Mouse (Mus musculus) heart, postnatal 0 days (tissue): Measurements from ENCODE around the gene Gm2075. TPM values are rescaled to one million over a fixed set of nuclear protein-coding genes. Genes with fewer than 3 reads are reported as not detected.
"Not testable (repeated sequence)": the region's sequence is repeated elsewhere in the genome, so short reads cannot be mapped to it uniquely, and the experiment has no call there.

Experiments
- ATAC-seq: fragments of 200-750 bp; cut with Nextera tagmentation; 2 replicates; pipeline ENCODE4 v1.8.0; 2017; ENCODE audit warnings: low read depth, moderate number of reproducible peaks, moderate library complexity; ENCODE audit not compliant: insufficient read depth
- DNase-seq: peaks from one replicate; pipeline ENCODE4 v3.0.0-alpha.2; 2016; ENCODE audit warnings: low spot score
- H3K27ac ChIP-seq: fragments of 300-500 bp; sonication (generic); 2 replicates; pipeline ENCODE4 v1.5.1; 2014; ENCODE audit warnings: low read depth, mild to moderate bottlenecking
- H3K27me3 ChIP-seq: fragments of 300-500 bp; sonication (generic); 2 replicates; pipeline ENCODE4 v1.6.1; 2014; ENCODE audit warnings: low read length, mixed read lengths; ENCODE audit not compliant: control insufficient read depth, insufficient read depth
- H3K36me3 ChIP-seq: fragments of 300-500 bp; sonication (generic); replicated peaks from 2 replicates; pipeline ENCODE4 v1.6.1; 2014; ENCODE audit warnings: low read length, mixed read lengths; ENCODE audit not compliant: control insufficient read depth, insufficient read depth
- H3K4me1 ChIP-seq: fragments of 300-500 bp; sonication (generic); 2 replicates; pipeline ENCODE4 v1.6.1; 2014; ENCODE audit warnings: antibody characterized with exemption; ENCODE audit not compliant: control insufficient read depth, insufficient read depth
- H3K4me2 ChIP-seq: fragments of 300-500 bp; sonication (generic); 2 replicates; pipeline ENCODE4 v1.6.1; 2014; ENCODE audit warnings: low read depth, mild to moderate bottlenecking, low read length, moderate library complexity
- H3K4me3 ChIP-seq: fragments of 300-500 bp; sonication (generic); 2 replicates; pipeline ENCODE4 v1.5.1; 2014; ENCODE audit warnings: low read depth, low read length
- H3K9ac ChIP-seq: fragments of 300-500 bp; sonication (generic); replicated peaks from 2 replicates; pipeline ENCODE4 v1.6.1; 2014; ENCODE audit warnings: low read depth, low read length, mixed read lengths
- H3K9me3 ChIP-seq: fragments of 300-500 bp; sonication (generic); replicated peaks from 2 replicates; pipeline ENCODE4 v1.6.1; 2016; ENCODE audit warnings: low read length; ENCODE audit not compliant: control insufficient read depth
- WGBS: fragments of 180-500 bp; shearing (Covaris S2); extraction: QIAGEN DNeasy Blood & Tissue Kit; methylation state at CpG from one replicate; pipeline ENCODE4 v1.1.7; 2014; 5-methylcytosine and 5-hydroxymethylcytosine counted together
- polyA plus RNA-seq: library from polyadenylated mRNA; unstranded; fragments of >200 nt; fragmentation: Nextera tagmentation; extraction: Ambion mirVana; gene quantifications from 2 replicates; pipeline ENCODE4 v1.2.1, GENCODE M21; 2015
- total RNA-seq: library from RNA; depleted of rRNA; stranded (reverse); fragments of >200 nt; gene quantifications from 2 replicates; pipeline ENCODE4 v1.2.3, GENCODE M21; 2014; ENCODE audit warnings: low replicate concordance; rRNA removed

Gm2075 gene
- total RNA-seq = not detected in 2 replicates
- polyA plus RNA-seq = not detected in 2 replicates

GRCm38 (mm10) chr12:88011548-88011947 is at the start of gene Gm2075:
TSS of gene Gm2075 (plus strand) at chr12:88011848.
- not testable (repeated sequence) for H3K4me2 ChIP-seq, H3K4me3 ChIP-seq, H3K27me3 ChIP-seq, H3K4me1 ChIP-seq, H3K9ac ChIP-seq, ATAC-seq, H3K27ac ChIP-seq, H3K9me3 ChIP-seq, H3K36me3 ChIP-seq, DNase-seq
- WGBS = no CpG with 5 or more reads among the region's 1 CpGs

- not testable (repeated sequence) for H3K9ac ChIP-seq, H3K27me3 ChIP-seq, H3K4me3 ChIP-seq, H3K4me2 ChIP-seq, H3K4me1 ChIP-seq, H3K27ac ChIP-seq, ATAC-seq, H3K36me3 ChIP-seq, H3K9me3 ChIP-seq, DNase-seq
Observed at GRCm38 (mm10) chr12:87984000-87984399, 27.6 kb upstream of the Gm2075 start.

DNA sequence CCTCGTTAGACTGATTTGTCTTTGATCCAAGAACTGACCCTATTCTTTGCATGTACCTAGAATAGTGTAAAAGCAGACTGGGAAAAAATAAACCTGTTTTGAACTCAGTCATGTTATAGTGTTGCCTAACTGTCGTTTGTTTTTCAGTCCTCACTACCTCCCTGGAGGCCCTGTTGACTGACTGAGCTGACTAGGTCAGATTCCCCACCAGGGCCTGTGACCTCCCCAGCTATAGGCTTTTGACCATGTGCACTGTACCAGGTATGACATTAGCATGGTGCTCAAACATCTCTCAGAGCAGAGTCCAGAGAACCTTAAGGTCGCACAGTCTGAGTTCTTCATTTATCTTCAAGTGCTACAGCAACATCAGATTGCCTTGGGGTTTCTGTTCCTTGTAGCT is 7.5 kb upstream of the Gm2075 start:
- 54% methylated on average over 3 of the region's 3 CpGs for WGBS
- H3K27me3 ChIP-seq, H3K9me3 ChIP-seq, H3K27ac ChIP-seq, H3K36me3 ChIP-seq, ATAC-seq, H3K4me1 ChIP-seq, DNase-seq, H3K4me2 ChIP-seq, H3K9ac ChIP-seq, H3K4me3 ChIP-seq: not testable (repeated sequence)

DNA sequence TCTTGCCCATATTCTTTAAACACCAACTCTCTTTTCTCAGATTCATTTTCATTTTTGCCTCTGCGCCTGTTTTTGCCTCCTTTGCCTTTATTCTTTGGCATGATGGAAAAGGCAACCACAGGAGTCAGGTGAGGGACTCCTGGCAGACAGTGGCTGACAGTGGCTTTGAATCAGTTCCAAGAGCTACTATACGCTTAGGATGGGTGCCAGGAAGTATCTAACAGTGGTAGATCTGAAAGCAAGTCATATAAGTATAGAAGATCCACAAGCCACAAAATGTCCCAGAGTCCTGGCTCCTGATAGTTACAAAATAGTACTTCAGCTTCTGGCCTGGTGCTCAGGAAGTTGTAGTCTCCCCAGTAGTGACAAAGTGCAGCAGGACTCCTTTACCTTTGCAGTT is 7.0 kb downstream of the Gm2075 start, which contains the start of gene Gm6803:
TSS of gene Gm6803 (minus strand) at position 101 of the 400 bp plus-strand sequence.
- H3K4me3 ChIP-seq, DNase-seq, H3K27ac ChIP-seq, H3K36me3 ChIP-seq, ATAC-seq, H3K9ac ChIP-seq, H3K9me3 ChIP-seq, H3K4me2 ChIP-seq, H3K4me1 ChIP-seq, H3K27me3 ChIP-seq: not testable (repeated sequence)
- WGBS = 51% methylated on average over 2 of the region's 2 CpGs

GRCm38 (mm10) chr12:88026704-88027103 is 15.1 kb downstream of the Gm2075 start, which contains the start of gene Gm2056:
TSS of gene Gm2056 (plus strand) at chr12:88027004.
- not testable (repeated sequence) for H3K27ac ChIP-seq, H3K9ac ChIP-seq, DNase-seq, H3K36me3 ChIP-seq, H3K9me3 ChIP-seq, H3K4me2 ChIP-seq, H3K27me3 ChIP-seq, H3K4me1 ChIP-seq, ATAC-seq, H3K4me3 ChIP-seq
- 50% methylated on average over 1 of the region's 1 CpGs for WGBS

DNA sequence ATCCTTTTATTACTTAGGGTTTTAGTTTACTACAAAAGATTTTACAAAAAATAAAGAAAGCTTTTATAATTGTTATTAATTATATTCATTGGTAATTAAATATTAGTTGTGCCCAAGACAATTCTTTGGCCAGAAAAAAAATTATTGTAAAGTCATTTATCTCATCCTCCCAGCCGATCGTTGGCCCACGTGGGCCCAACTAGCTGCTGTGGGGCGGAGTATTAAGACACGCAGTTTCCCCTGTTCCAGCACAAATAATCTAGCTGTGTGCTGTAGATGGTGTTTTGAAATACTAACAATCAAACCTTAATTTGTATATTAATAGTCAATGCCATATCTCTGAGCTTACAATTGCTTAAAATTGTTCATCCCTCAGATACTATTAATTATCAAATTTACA is 20.6 kb downstream of the Gm2075 start:
- WGBS = 82% methylated on average over 5 of the region's 5 CpGs
- H3K36me3 ChIP-seq = not testable (repeated sequence)

DNA sequence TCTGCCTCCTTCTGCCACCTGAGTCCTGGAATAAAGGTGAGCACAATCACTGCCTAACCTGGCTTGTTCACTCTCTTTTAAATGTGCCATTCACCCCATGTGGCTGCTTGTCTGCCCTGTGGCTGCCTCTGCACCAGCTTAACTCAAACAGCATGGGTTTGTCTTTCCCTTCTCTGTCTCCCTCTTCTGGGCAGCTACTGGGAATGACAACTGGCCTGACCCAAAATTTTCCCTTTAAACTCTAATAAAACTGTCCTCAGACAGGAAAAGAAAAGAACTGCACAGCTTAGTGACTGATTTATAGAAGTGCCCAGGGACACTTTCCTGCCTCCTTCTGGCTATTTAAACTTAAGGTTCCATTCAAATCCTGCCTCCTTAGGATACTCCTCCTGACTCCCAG is 27.4 kb downstream of the Gm2075 start:
- H3K9ac ChIP-seq, H3K36me3 ChIP-seq, DNase-seq, H3K4me3 ChIP-seq, H3K9me3 ChIP-seq, H3K4me2 ChIP-seq, H3K27me3 ChIP-seq, H3K4me1 ChIP-seq, H3K27ac ChIP-seq, ATAC-seq: not testable (repeated sequence)

More for the DNA sequence above, 20.6 kb downstream of the Gm2075 start:
- H3K27me3 ChIP-seq, H3K9me3 ChIP-seq, H3K4me2 ChIP-seq, H3K9ac ChIP-seq, ATAC-seq, H3K4me3 ChIP-seq, DNase-seq, H3K27ac ChIP-seq, H3K4me1 ChIP-seq: not testable (repeated sequence)

DNA sequence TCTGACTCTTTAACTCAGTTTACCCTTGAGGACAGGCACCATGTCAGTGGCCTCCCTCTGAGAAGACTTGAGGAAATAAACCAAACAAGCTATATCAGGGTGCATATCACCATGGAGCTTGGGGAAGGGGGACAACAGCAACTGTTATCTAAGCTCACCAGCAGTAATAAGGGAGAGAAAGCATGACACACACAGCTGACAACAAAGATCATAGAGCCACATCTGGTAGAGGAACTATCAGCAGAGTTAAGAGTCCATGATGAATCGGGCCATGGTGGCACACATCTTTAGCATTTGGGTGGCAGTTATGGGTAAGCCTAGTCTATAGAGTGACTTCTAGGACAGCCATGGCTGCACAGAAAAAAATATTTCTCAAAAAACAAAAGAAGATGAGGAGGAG is 28.1 kb downstream of the Gm2075 start:
- DNase-seq, H3K9ac ChIP-seq, H3K4me3 ChIP-seq, H3K4me1 ChIP-seq, H3K36me3 ChIP-seq, H3K9me3 ChIP-seq, H3K27me3 ChIP-seq, ATAC-seq, H3K27ac ChIP-seq, H3K4me2 ChIP-seq: not testable (repeated sequence)
- 60% methylated on average over 1 of the region's 1 CpGs for WGBS

GRCm38 (mm10) chr12:88045226-88045625 is 33.6 kb downstream of the Gm2075 start:
- 36% methylated on average over 1 of the region's 1 CpGs for WGBS
- ATAC-seq = not testable (repeated sequence)

More at GRCm38 (mm10) chr12:88045226-88045625, 33.6 kb downstream of the Gm2075 start:
- H3K9ac ChIP-seq, H3K4me3 ChIP-seq, H3K4me2 ChIP-seq, H3K27ac ChIP-seq, H3K36me3 ChIP-seq, DNase-seq, H3K4me1 ChIP-seq, H3K27me3 ChIP-seq, H3K9me3 ChIP-seq: not testable (repeated sequence)
